Mouse (Mus musculus) retina, adult 2 months (tissue): ENCODE data around the gene Bhlha15.

Source experiments
- DNase-seq: peaks from one replicate; pipeline ENCODE4 v3.0.0-alpha.2; 2012; ENCODE audit warnings: low read depth, low spot score

Gene Bhlha15

DNA sequence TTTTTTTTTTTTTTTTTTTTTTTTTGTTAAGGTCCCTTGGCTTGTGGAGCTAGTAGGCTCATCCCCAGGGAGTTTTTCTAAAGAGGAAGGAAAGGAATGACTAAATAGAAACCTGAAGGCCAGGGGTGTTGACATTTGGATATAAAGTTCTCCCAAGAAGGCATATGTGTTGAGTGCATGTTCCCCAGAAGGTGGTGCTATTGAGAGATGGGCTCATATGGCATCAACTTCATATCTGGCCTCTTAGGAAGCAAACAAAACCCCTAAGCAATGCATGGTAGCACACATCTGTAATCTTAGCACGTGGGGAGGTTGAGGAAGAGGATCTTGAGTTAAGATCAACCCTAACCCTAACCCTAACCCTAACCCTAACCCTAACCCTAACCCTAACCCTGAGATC lies 41.3 kb downstream of the Bhlha15 start:
- DNase-seq: no peak

GRCm38 (mm10) chr5:144232531-144232930 lies 42.4 kb downstream of the Bhlha15 start:
- no peak for DNase-seq

GRCm38 (mm10) chr5:144234222-144234621 lies 44.1 kb downstream of the Bhlha15 start:
- no peak for DNase-seq

- DNase-seq: no peak
These were observed 44.6 kb downstream of the Bhlha15 start for GRCm38 (mm10) chr5:144234714-144235113.

DNA sequence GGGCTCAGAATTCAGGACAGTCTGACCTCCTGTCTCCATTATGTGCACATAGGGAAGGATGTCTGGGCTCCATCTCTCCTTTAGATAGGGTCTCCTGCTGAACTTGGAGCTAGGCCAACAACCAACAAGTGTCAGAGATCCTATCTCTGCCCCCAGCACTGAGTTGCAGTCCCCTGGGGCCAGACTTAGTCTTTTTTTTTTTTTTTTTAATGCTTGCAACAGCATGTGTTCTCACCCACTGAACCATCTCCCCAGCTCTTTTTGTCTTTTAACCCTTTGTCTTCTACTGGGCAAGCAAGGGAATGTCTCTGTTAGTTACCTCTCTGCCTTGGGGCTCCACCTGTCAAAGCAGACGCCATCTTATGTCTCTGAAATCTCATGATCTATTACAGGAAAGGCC lies 48.9 kb downstream of the Bhlha15 start:
- no peak for DNase-seq
